Mouse (Mus musculus): ENCODE data around the gene Retreg1. TPM values are rescaled to one million over a fixed set of nuclear protein-coding genes. Genes with fewer than 3 reads are reported as not detected.

The Retreg1 gene
- total RNA-seq (2015) (34.5 and 37.8 TPM in 2 replicates), total RNA-seq (2017) (40.9 and 44.1 TPM in 2 replicates)

- peak; percentile 97 for ATAC-seq (replicated peaks; ENCODE audit: poor library complexity)
These were observed at the start of gene Retreg1 for GRCm38 (mm10) chr15:25843086-25843991. Gene Retreg1, plus strand, starts transcription at chr15:25843180.

- ATAC-seq (replicated peaks; ENCODE audit: poor library complexity) = no peak
These were observed 48.9 kb upstream of the Retreg1 start for GRCm38 (mm10) chr15:25794123-25794522.

GRCm38 (mm10) chr15:25795496-25795895 is 47.5 kb upstream of the Retreg1 start:
- no peak for ATAC-seq (replicated peaks; ENCODE audit: poor library complexity)

GRCm38 (mm10) chr15:25796353-25796752 is 46.6 kb upstream of the Retreg1 start:
- peak; percentile 99 for ATAC-seq (replicated peaks; ENCODE audit: poor library complexity)

- ATAC-seq (replicated peaks; ENCODE audit: poor library complexity) = no peak
These were observed 45.8 kb upstream of the Retreg1 start for GRCm38 (mm10) chr15:25797179-25797578.

- no peak for ATAC-seq (replicated peaks; ENCODE audit: poor library complexity)
These were observed 45.1 kb upstream of the Retreg1 start for GRCm38 (mm10) chr15:25797888-25798287.

- no peak for ATAC-seq (replicated peaks; ENCODE audit: poor library complexity)
These were observed 41.3 kb upstream of the Retreg1 start for GRCm38 (mm10) chr15:25801726-25802125.

GRCm38 (mm10) chr15:25802194-25802593 is 40.8 kb upstream of the Retreg1 start:
- ATAC-seq (replicated peaks; ENCODE audit: poor library complexity) = no peak

- no peak for ATAC-seq (replicated peaks; ENCODE audit: poor library complexity)
These were observed 39.9 kb upstream of the Retreg1 start for GRCm38 (mm10) chr15:25803111-25803510.

- ATAC-seq (replicated peaks; ENCODE audit: poor library complexity) = peak; percentile 90
These were observed 37.5 kb upstream of the Retreg1 start for GRCm38 (mm10) chr15:25805336-25806110.

- ATAC-seq (replicated peaks; ENCODE audit: poor library complexity) = no peak
These were observed 36.6 kb upstream of the Retreg1 start for GRCm38 (mm10) chr15:25806363-25806762.

GRCm38 (mm10) chr15:25806878-25807277 is 36.1 kb upstream of the Retreg1 start:
- ATAC-seq (replicated peaks; ENCODE audit: poor library complexity) = no peak

GRCm38 (mm10) chr15:25808677-25809460 is 34.1 kb upstream of the Retreg1 start:
- ATAC-seq (replicated peaks; ENCODE audit: poor library complexity) = no peak

GRCm38 (mm10) chr15:25809669-25810068 is 33.3 kb upstream of the Retreg1 start:
- ATAC-seq (replicated peaks; ENCODE audit: poor library complexity) = no peak

GRCm38 (mm10) chr15:25811834-25812250 is 31.1 kb upstream of the Retreg1 start:
- peak; percentile 73 for ATAC-seq (replicated peaks; ENCODE audit: poor library complexity)

- ATAC-seq (replicated peaks; ENCODE audit: poor library complexity) = peak; percentile 74
These were observed 30.5 kb upstream of the Retreg1 start for GRCm38 (mm10) chr15:25812479-25812878.

- ATAC-seq (replicated peaks; ENCODE audit: poor library complexity) = no peak
These were observed 28.4 kb upstream of the Retreg1 start for GRCm38 (mm10) chr15:25814535-25814934.

- ATAC-seq (replicated peaks; ENCODE audit: poor library complexity) = no peak
These were observed 25.8 kb upstream of the Retreg1 start for GRCm38 (mm10) chr15:25817191-25817590.

- ATAC-seq (replicated peaks; ENCODE audit: poor library complexity) = no peak
These were observed 21.0 kb upstream of the Retreg1 start for GRCm38 (mm10) chr15:25821981-25822380.

GRCm38 (mm10) chr15:25822656-25823055 is 20.3 kb upstream of the Retreg1 start:
- no peak for ATAC-seq (replicated peaks; ENCODE audit: poor library complexity)

- no peak for ATAC-seq (replicated peaks; ENCODE audit: poor library complexity)
These were observed 16.4 kb upstream of the Retreg1 start for GRCm38 (mm10) chr15:25826531-25826961.
